Mouse (Mus musculus) cerebellum, adult 2 months (tissue): ENCODE data around the gene Gpatch11. TPM values are rescaled to one million over a fixed set of nuclear protein-coding genes. Genes with fewer than 3 reads are reported as not detected.
A peak's percentile ranks its signal among the peaks of the same experiment; 100 is the strongest.

Experiments
- DNase-seq, 2 experiments: peaks; one replicate each; pipeline ENCODE4 v3.0.0; 2021
- H3K27ac ChIP-seq: fragments of 200-500 bp; 2 replicates; pipeline ENCODE4 v1.5.1; 2012; ENCODE audit warnings: low read length, control low read depth, inconsistent platforms; ENCODE audit not compliant: insufficient read depth
- H3K27me3 ChIP-seq: fragments of 200-500 bp; 2 replicates; pipeline ENCODE4 v1.6.1; 2012; ENCODE audit warnings: inconsistent platforms, mild to moderate bottlenecking, low read length, moderate library complexity; ENCODE audit not compliant: control insufficient read depth, insufficient read depth
- H3K4me1 ChIP-seq: fragments of 200-500 bp; 2 replicates; pipeline ENCODE4 v1.6.1; 2011; ENCODE audit warnings: low read length; ENCODE audit not compliant: control insufficient read depth, insufficient read depth
- H3K4me3 ChIP-seq: fragments of 200-500 bp; replicated peaks from 2 replicates; pipeline ENCODE3; 2011; ENCODE audit warnings: mild to moderate bottlenecking, low read depth, low read length, control low read depth; ENCODE audit not compliant: insufficient read depth
- CTCF ChIP-seq: fragments of 200-500 bp; IDR thresholded peaks from 2 replicates; pipeline ENCODE4 v1.5.1; 2011; ENCODE audit warnings: low read depth, mild to moderate bottlenecking, control low read depth, low read length, moderate library complexity, borderline replicate concordance; ENCODE audit not compliant: insufficient read depth
- POLR2A ChIP-seq: fragments of 200-500 bp; IDR thresholded peaks from 2 replicates; pipeline ENCODE4 v1.6.1; 2011; ENCODE audit warnings: low read length, control low read depth, borderline replicate concordance; ENCODE audit not compliant: insufficient read depth
- WGBS: fragments of 180-500 bp; shearing (Covaris S2); methylation state at CpG from one replicate; pipeline ENCODE4 v1.1.7; 2018; 5-methylcytosine and 5-hydroxymethylcytosine counted together
- polyA plus RNA-seq: library from polyadenylated mRNA; depleted of rRNA; stranded (reverse); fragments of >200 nt; gene quantifications from 2 replicates; pipeline ENCODE4 v1.2.3, GENCODE M21; 2012; rRNA removed

Gpatch11 gene
- polyA plus RNA-seq, 1 experiment = 39.0 TPM

DNA sequence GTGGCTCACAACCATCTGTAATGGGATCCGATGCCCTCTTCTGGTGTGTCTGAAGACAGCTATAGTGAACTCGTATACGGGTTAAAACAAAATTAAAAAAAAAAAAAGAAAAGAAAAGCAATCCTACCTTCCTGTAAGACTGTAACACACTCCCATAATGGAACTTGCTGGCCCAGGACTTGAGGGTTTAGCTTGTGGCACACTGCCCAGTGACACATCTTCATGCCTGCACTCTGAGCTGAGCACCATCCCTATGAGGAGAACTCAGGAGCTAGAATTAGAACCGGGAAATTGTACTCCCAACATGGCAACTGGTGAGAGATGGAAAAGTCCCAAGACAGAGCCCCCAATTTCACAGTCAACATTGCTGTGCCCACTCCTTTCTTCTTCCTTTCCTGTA, 47.9 kb downstream of the Gpatch11 start:
- no peak for DNase-seq
- WGBS = 82% methylated on average over 4 of the region's 4 CpGs

DNA sequence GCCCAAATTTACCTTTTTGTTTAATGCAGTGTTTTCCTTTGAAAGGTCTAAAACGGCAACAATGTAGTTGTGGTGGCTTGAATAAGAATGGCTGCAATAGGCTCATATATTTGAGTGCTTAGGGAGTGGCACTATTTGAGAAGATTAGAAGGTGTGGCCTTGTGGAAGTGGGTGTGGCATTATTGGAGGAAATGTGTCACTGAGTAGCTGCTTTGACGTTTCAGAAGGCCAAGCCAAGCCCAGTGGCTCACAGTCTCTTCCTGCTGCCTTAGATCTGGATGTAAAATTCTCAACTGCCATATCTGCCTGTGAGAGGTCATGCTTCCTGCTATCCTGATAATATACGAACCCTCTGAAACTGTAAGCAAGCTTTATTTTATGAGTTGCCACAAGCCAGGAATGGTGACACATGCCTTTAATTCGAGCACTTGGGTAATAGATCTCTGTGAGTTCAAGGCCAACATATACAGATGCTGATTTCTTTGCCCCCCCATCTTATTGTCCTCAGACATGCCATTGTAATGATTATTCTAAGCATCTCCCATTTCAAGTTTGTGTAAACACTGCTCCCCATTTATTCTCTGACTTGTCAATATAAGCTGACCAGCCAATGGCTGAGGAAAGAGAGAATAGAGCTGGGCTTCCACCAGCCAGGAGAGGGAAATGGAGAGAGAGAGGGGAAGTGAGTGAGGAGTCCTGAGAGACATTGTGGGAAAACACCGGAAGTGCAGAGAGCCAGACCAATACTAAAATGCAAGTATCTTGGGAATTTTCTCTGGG, 50.1 kb downstream of the Gpatch11 start:
- Histone ChIP-seq H3K4me1 (no peaks in the 10 kb centered on the region; the same call in none of the 2 replicates), H3K27ac (no peak overlapping the region), H3K4me3 (no peak overlapping the region), H3K27me3 (no peaks in the 10 kb centered on the region)
- no peak for DNase-seq
- 82% methylated on average over 5 of the region's 5 CpGs for WGBS
- TF ChIP-seq CTCF = no peak
- TF ChIP-seq POLR2A = no peak

More for the DNA sequence above, 47.9 kb downstream of the Gpatch11 start:
- Histone ChIP-seq H3K27ac (no peak overlapping the region), H3K4me1 (no peaks in the 10 kb centered on the region; the same call in 1 of the 2 replicates), H3K27me3 (no peaks in the 10 kb centered on the region), H3K4me3 (no peak overlapping the region)
- TF ChIP-seq CTCF = no peak
- TF ChIP-seq POLR2A = no peak

DNA sequence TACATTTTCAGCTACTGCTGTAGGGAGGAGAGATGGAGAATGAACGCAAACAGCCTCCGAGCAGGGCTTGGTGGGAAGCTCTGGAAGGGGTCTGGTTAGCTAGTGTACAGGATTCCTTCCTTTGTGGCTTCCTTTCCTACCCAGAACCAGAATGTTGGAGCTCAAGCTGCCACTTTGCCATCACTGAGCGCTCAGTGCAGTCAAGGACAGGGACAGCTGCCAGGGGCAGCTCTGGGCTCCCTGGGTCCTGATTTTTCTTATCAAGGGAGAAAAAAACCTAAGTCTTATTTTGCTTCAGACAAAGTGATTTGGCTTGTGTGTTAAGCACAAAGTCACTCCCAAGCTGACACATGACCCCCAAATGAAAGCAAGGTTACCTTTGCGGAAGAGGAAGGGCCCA, 53.2 kb downstream of the Gpatch11 start:
- Histone ChIP-seq H3K27me3 (no peaks in the 10 kb centered on the region), H3K27ac (no peak overlapping the region), H3K4me1 (no peaks in the 10 kb centered on the region; the same call in 1 of the 2 replicates), H3K4me3 (no peak overlapping the region)
- 30% methylated on average over 4 of the region's 4 CpGs for WGBS
- DNase-seq = peak in 1 of 2 experiments; percentile 8
- TF ChIP-seq CTCF (no peak), POLR2A (no peak)

DNA sequence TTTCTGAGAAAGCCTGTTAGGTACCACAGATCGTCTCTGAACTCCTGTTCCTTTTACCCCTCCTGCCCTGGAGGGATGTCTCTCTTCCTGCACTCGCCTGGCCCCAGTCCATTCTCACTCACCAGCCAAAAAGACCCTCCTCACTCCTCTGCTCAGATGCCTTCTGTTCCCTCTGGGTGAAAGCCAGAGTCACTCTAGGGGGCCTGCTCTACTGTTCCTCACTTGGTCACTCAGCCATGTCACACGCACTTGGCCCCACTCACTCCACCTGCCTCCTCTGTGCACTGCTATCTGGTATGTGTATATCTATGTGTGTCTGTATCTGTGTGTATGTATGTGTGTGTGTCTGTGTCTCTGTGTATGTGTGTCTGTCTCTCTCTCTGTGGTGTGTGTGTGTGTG, 53.8 kb downstream of the Gpatch11 start:
- WGBS = 13% methylated on average over 3 of the region's 3 CpGs
- H3K27ac ChIP-seq = no peak overlapping the region

DNA sequence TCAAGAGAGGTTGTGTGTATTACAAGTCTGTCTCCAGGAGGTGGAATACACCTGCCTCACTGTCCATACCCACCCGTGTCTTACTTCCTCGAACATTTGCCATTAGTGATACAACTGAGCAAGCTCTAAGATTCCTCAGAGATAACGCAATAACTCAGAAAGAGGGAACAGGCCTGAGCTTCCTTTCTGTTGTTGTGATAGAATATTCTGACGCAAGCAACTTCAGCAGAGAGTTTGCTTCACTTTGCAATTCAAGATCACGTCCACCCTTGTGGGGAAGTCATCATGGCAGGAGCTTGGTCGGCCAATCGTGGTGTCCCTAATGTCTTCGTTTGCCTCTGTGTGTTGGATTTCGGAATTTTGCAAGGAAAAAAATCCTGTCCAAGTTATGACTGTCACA, 55.7 kb downstream of the Gpatch11 start:
- Histone ChIP-seq H3K4me3 (no peak overlapping the region), H3K27me3 (no peaks in the 10 kb centered on the region), H3K27ac (no peak overlapping the region), H3K4me1 (no peaks in the 10 kb centered on the region; the same call in 1 of the 2 replicates)
- no peak for TF ChIP-seq POLR2A
- TF ChIP-seq CTCF = no peak
- WGBS = 76% methylated on average over 9 of the region's 9 CpGs
- DNase-seq = no peak

More for the DNA sequence above, 53.8 kb downstream of the Gpatch11 start:
- TF ChIP-seq CTCF (no peak), POLR2A (no peak)
- no peaks in the 10 kb centered on the region for H3K27me3 ChIP-seq
- no peaks in the 10 kb centered on the region; the same call in 1 of the 2 replicates for H3K4me1 ChIP-seq
- peak; percentile 36 for DNase-seq
- no peak overlapping the region for H3K4me3 ChIP-seq

DNA sequence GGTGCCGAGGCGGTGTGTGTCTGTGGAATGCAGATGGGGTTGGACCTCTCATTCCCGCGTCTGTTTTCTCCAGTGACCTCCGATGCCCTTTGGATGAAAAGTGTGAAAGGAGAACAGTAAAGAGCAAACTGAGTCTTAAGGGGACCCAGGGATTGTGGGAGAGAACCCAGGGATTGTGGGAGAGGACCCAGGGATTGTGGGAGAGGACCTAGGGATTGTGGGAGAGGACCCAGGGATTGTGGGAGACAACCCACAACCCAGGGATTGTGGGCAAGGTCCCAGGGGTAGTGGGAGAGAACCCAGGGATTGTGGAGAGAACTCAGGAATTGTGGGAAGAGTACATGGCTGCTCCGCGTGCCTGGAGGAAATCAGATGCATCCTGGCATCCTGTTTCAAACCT, 59.6 kb downstream of the Gpatch11 start:
- no peak overlapping the region for H3K27ac ChIP-seq
- WGBS = 66% methylated on average over 7 of the region's 7 CpGs

DNA sequence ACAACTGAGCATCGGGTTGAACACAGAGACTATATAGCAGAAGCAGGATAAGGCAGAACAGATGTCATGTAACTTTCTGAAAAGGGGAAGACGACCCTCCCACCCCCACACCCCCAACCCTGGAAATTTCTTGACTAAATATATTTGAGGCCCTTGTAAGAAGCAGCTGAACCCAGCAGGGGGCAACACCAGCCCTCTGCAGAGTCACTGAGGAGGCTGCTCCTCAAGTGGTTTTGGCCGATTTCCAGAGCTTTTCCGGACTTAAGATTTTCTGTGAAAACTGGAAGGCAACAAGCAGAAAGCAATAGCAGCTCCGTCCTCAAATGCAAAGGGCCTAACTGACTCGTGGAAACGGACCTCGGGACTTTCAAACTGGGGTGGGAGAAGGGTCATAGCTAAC, 60.0 kb downstream of the Gpatch11 start:
- 3% methylated on average over 8 of the region's 8 CpGs for WGBS
- no peak overlapping the region for H3K4me3 ChIP-seq
- DNase-seq = peak in 1 of 2 experiments; percentile 14
- no peak overlapping the region for H3K27ac ChIP-seq
- H3K27me3 ChIP-seq = no peaks in the 10 kb centered on the region
- H3K4me1 ChIP-seq = no peaks in the 10 kb centered on the region
- no peak for TF ChIP-seq CTCF

More for the DNA sequence above, 59.6 kb downstream of the Gpatch11 start:
- no peak for TF ChIP-seq POLR2A
- TF ChIP-seq CTCF = no peak
- Histone ChIP-seq H3K27me3 (no peaks in the 10 kb centered on the region), H3K4me3 (no peak overlapping the region), H3K4me1 (no peaks in the 10 kb centered on the region)
- no peak for DNase-seq

Other genes with a start within 250 kb of the Gpatch11 start
- 24.6 and 25.0 TPM in 2 replicates for gene Strn, start 98.4 kb upstream of the Gpatch11 start, polyA plus RNA-seq
- gene Heatr5b, start 203 bp upstream of the Gpatch11 start, polyA plus RNA-seq = 36.0 and 39.2 TPM in 2 replicates
- gene Eif2ak2, start 47.0 kb downstream of the Gpatch11 start, polyA plus RNA-seq = 2.7 and 2.9 TPM in 2 replicates
- 0.20 and 0.35 TPM in 2 replicates for gene Sult6b1, start 71.4 kb downstream of the Gpatch11 start, polyA plus RNA-seq
- 49.3 and 53.4 TPM in 2 replicates for gene Cebpzos, start 80.9 kb downstream of the Gpatch11 start, polyA plus RNA-seq
- 20.9 and 21.5 TPM in 2 replicates for gene Cebpz, start 101.5 kb downstream of the Gpatch11 start, polyA plus RNA-seq
- 45.3 and 46.7 TPM in 2 replicates for gene Ndufaf7, start 101.6 kb downstream of the Gpatch11 start, polyA plus RNA-seq
- 11.1 and 14.7 TPM in 2 replicates for gene Prkd3, start 185.2 kb downstream of the Gpatch11 start, polyA plus RNA-seq
- gene Qpct, start 216.3 kb downstream of the Gpatch11 start, polyA plus RNA-seq = 8.7 and 10.1 TPM in 2 replicates